Mouse (Mus musculus) midbrain, postnatal 0 days (tissue): Measurements from ENCODE around the gene Dmrta2. TPM values are rescaled to one million over a fixed set of nuclear protein-coding genes. Genes with fewer than 3 reads are reported as not detected.

Experiments used
- ATAC-seq: fragments of 200-750 bp; cut with Nextera tagmentation; 2 replicates; pipeline ENCODE4 v1.8.0; 2017; ENCODE audit warnings: moderate number of reproducible peaks, mild to moderate bottlenecking, moderate TSS enrichment, moderate library complexity; ENCODE audit not compliant: low FRiP score
- DNase-seq: peaks from one replicate; pipeline ENCODE4 v3.0.0-alpha.2; 2015; ENCODE audit warnings: low spot score
- H3K27ac ChIP-seq: fragments of 300-500 bp; sonication (generic); 2 replicates; pipeline ENCODE4 v1.5.1; 2014; ENCODE audit warnings: low read depth, mild to moderate bottlenecking, low read length, mixed read lengths
- H3K27me3 ChIP-seq: fragments of 300-500 bp; sonication (generic); 2 replicates; pipeline ENCODE4 v1.6.1; 2014; ENCODE audit warnings: low read length, control low read depth, mixed read lengths; ENCODE audit not compliant: insufficient read depth
- H3K36me3 ChIP-seq: fragments of 300-500 bp; sonication (generic); 2 replicates; pipeline ENCODE4 v1.6.1; 2014; ENCODE audit warnings: low read length, control low read depth, mixed read lengths; ENCODE audit not compliant: insufficient read depth
- H3K4me1 ChIP-seq: fragments of 300-500 bp; sonication (generic); 2 replicates; pipeline ENCODE4 v1.6.1; 2014; ENCODE audit warnings: mild to moderate bottlenecking, control low read depth, antibody characterized with exemption, low read length, mixed read lengths; ENCODE audit not compliant: insufficient read depth
- H3K4me2 ChIP-seq: fragments of 300-500 bp; sonication (generic); 2 replicates; pipeline ENCODE4 v1.6.1; 2014; ENCODE audit warnings: low read depth, mild to moderate bottlenecking, low read length, mixed read lengths; ENCODE audit not compliant: poor library complexity, severe bottlenecking
- H3K4me3 ChIP-seq: fragments of 300-500 bp; sonication (generic); 2 replicates; pipeline ENCODE4 v1.5.1; 2014; ENCODE audit warnings: low read depth, mild to moderate bottlenecking, low read length, moderate library complexity
- H3K9ac ChIP-seq: fragments of 300-500 bp; sonication (generic); replicated peaks from 2 replicates; pipeline ENCODE4 v1.6.1; 2014; ENCODE audit warnings: mild to moderate bottlenecking, low read length, moderate library complexity, mixed read lengths; ENCODE audit not compliant: poor library complexity, severe bottlenecking
- H3K9me3 ChIP-seq: fragments of 300-500 bp; sonication (generic); 2 replicates; pipeline ENCODE4 v1.6.1; 2016; ENCODE audit warnings: low read length, control low read depth
- CTCF ChIP-seq: IDR thresholded peaks from 2 replicates; pipeline ENCODE4 v1.5.1; 2016; ENCODE audit warnings: antibody characterized with exemption, mild to moderate bottlenecking
- whole genome bisulfite sequencing: fragments of 180-500 bp; shearing (Covaris S2); extraction: QIAGEN DNeasy Blood & Tissue Kit; methylation state at CpG from one replicate; pipeline ENCODE4 v1.1.7; 2014; 5-methylcytosine and 5-hydroxymethylcytosine counted together
- polyA plus RNA-seq: library from polyadenylated mRNA; unstranded; fragments of >200 nt; fragmentation: Nextera tagmentation; extraction: Ambion mirVana; gene quantifications from 2 replicates; pipeline ENCODE4 v1.2.1, GENCODE M21; 2015
- total RNA-seq: library from RNA; depleted of rRNA; stranded (reverse); fragments of >200 nt; gene quantifications from 2 replicates; pipeline ENCODE4 v1.2.3, GENCODE M21; 2014

Dmrta2 gene
- total and polyA plus RNA-seq, 2 experiments from 2014 or later, result 0.44 to 1.4 TPM

DNA sequence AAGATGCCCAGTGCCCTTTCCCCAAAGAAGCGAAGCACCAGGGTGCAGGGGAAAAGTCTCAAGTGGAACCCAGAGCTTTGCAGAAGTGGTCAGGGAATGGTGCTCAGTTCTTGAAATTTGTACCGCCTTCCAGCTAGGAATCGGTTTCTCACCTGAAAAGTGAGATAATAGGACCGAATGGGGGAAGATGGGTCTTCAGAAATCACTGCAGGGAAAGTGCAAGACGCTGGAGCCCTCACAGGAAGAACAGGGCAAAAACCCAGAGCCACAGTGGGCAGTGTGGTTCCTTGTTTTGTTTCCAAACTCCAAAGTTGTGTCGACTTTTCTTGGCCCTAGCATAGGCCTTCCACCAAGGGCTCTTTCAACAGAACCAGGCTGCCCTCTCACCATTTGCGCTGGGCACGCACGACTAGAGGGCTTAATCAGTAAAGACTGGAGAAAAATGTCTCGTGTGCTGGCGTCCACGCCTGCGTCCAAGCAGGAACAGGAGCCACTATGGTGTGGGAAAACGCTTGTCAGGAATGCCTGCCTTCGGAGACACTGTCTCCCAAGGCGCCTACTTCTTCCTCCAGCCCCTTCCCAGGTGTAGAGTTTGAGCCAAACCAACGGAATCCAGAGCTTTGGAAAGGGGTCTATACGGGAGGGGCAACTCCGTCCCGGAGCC, 3.7 kb upstream of the Dmrta2 start:
- peaks cover 62% of the 10 kb centered on the region for H3K27me3 ChIP-seq
- H3K36me3 ChIP-seq, result no peaks in the 10 kb centered on the region
- DNase-seq, result no peak
- no peak overlapping the region for H3K4me3 ChIP-seq
- no peak overlapping the region for H3K9ac ChIP-seq
- H3K4me1 ChIP-seq, result no peaks in the 10 kb centered on the region
- TF ChIP-seq CTCF, result no peak
- no peak for ATAC-seq
- H3K9me3 ChIP-seq, result no peaks in the 10 kb centered on the region
- H3K27ac ChIP-seq, result no peak overlapping the region
- H3K4me2 ChIP-seq, result no peak overlapping the region
- 2% methylated on average over 20 of the region's 20 CpGs for WGBS

DNA sequence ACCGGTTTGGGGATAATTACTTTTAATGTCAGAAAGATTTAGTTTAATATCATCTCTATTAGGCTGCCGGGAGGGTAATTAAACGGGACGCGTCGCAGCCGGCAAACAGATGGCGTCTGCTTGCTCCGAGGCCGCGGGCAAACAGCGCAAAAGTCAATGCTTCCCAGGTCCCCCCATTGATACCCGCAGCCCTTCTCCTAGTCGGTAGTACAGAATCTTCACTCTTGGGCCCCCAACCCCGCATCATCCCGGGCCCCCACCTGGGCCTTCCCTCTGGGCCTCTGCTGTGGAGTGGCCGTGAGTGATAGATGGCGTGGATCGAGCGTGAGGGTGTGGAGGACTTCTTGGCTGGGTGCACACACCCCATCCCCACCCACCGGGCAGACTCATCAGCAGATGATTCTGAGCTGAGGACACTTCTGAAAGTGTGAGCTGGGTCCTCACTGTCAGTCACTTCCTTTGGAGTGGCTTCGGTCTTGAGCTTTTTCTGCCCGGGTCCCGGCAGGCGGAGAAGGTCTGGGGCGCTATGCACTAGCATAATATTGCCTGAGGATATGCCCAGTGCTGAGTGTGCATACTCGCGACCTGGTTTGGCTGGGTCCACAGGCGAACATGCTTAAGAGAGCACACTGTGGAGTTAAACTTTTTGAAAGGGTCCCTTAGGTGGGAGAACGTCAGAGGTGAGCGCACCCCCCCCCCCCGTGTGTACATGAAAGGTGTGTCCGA, 3.0 kb upstream of the Dmrta2 start:
- H3K36me3 ChIP-seq, result no peaks in the 10 kb centered on the region
- no peak overlapping the region for H3K4me2 ChIP-seq
- H3K4me3 ChIP-seq, result no peak overlapping the region
- DNase-seq (no peak), ATAC-seq (no peak)
- 3% methylated on average over 33 of the region's 33 CpGs for WGBS
- H3K9me3 ChIP-seq, result no peaks in the 10 kb centered on the region
- no peak overlapping the region for H3K9ac ChIP-seq
- H3K27ac ChIP-seq, result no peak overlapping the region
- H3K27me3 ChIP-seq, result peaks cover 69% of the 10 kb centered on the region
- no peaks in the 10 kb centered on the region for H3K4me1 ChIP-seq
- TF ChIP-seq CTCF, result no peak

DNA sequence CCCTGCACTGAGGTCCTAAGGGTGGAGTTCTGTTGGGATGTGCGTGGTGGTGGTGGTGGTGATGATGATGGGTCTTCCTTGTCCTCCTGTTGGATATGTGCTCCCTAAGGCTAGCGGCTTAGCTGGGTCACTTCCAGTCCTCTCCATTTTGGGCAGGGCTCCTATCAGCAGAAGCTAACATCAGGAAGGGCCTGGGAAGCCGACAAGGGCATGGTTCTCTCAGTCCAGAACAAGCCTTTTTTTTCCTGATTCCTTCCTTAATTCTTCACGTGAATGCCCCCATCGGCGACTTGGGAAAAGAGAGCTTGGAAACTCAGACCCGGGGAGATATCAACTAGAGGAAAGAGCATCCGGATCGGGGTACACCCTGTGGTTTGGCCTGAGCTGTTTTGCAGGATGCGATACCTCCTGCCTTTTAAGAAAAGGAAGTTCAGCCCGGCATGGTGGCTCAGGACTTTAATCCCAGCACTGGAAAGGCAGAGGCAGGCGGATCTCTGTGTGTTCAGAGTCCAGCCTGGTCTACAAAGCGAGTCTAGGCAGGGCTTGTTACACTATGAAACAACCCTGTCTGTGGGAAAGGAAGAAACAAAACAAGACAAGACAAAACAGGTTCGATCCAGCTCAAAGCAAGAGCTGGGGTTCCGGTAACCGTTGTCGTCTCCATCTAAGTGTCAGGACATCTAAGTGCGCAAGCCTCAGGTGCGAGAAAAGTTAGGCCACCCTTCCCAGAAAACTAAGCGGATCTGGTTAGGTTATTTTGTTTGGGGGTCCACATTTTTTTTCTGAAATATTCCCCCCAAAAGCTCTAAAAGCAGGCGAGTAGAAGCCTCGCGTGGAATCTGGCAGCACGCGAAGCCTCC, 2.2 kb upstream of the Dmrta2 start:
- Histone ChIP-seq H3K27me3 (peaks cover 76% of the 10 kb centered on the region), H3K4me2 (no peak overlapping the region), H3K9ac (no peak overlapping the region), H3K4me1 (no peaks in the 10 kb centered on the region), H3K4me3 (no peak overlapping the region), H3K36me3 (no peaks in the 10 kb centered on the region), H3K9me3 (no peaks in the 10 kb centered on the region), H3K27ac (no peak overlapping the region)
- WGBS, result 12% methylated on average over 25 of the region's 25 CpGs
- no peak for TF ChIP-seq CTCF
- ATAC-seq (no peak), DNase-seq (no peak)

DNA sequence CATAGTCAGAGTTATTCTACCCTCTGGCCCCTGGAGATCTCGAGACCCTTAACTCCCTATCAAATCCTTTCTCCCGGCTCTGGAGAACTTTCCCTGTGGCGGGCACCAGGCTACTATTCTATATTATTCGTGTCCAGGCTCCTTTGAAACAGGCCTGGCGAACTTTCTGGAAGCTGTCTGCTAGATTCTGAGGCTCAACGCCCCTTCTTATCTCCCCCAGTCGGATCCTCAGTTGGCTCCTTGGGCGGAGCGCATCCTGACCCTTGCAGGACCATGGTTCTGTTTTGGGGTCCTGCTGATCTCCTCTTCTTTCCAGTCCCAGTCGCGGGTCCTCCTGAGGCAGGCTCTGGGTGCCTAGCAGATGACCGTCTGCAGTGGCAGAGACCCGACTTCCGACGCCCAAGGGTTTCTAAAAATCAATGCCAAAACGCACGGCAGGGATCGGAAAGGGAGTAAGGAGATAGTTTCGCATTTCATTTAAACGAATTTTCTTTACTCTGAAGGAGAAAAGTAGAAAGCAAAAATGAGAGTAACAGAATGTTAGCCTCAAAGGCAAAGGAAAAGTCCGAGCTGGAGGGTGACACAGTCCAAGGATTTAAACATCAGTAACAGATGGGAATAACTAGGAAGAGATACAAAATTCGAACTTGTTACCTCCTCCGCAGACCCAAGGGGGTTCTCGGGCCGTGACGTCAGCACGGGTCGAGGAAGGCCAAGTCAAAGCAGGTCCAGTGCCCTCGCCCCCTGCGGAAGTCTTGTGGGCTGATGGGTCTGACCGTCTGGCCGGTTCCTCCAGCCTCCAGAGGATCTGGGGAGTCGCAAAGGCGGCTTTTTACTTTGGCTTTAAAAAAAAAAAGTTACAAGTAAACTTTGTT, 1.3 kb upstream of the Dmrta2 start:
- no peak for DNase-seq
- TF ChIP-seq CTCF, result no peak
- 1% methylated on average over 34 of the region's 34 CpGs for WGBS
- Histone ChIP-seq H3K9ac (no peak overlapping the region), H3K4me2 (no peak overlapping the region), H3K27me3 (peaks cover 81% of the 10 kb centered on the region), H3K9me3 (no peaks in the 10 kb centered on the region), H3K4me1 (no peaks in the 10 kb centered on the region), H3K4me3 (no peak overlapping the region; the same call in 1 of the 2 replicates), H3K36me3 (no peaks in the 10 kb centered on the region), H3K27ac (no peak overlapping the region)
- no peak for ATAC-seq

GRCm38 (mm10) chr4:109978068-109978857, 410 bp downstream of the Dmrta2 start:
- peak overlapping the region; percentile 32 for H3K4me2 ChIP-seq
- H3K27me3 ChIP-seq, result peaks cover 93% of the 10 kb centered on the region
- ATAC-seq (peak; percentile 11; the same call in 1 of the 2 replicates), DNase-seq (no peak)
- H3K4me1 ChIP-seq, result no peaks in the 10 kb centered on the region
- peak overlapping the region; percentile 17 for H3K4me3 ChIP-seq
- no peaks in the 10 kb centered on the region for H3K36me3 ChIP-seq
- H3K9ac ChIP-seq, result no peak overlapping the region
- H3K9me3 ChIP-seq, result no peaks in the 10 kb centered on the region
- no peak for TF ChIP-seq CTCF
- WGBS, result under 1% methylated on average over 56 of the region's 56 CpGs
- H3K27ac ChIP-seq, result no peak overlapping the region
